Mouse (Mus musculus): ENCODE data around the gene Nup205. TPM values are rescaled to one million over a fixed set of nuclear protein-coding genes. Genes with fewer than 3 reads are reported as not detected.
A peak's percentile ranks its signal among the peaks of the same experiment; 100 is the strongest.
"Not testable (repeated sequence)": the region's sequence is repeated elsewhere in the genome, so short reads cannot be mapped to it uniquely, and the experiment has no call there.

The Nup205 gene
- total RNA-seq, 2 experiments from 2014 or later, result 27.8 to 32.1 TPM

DNA sequence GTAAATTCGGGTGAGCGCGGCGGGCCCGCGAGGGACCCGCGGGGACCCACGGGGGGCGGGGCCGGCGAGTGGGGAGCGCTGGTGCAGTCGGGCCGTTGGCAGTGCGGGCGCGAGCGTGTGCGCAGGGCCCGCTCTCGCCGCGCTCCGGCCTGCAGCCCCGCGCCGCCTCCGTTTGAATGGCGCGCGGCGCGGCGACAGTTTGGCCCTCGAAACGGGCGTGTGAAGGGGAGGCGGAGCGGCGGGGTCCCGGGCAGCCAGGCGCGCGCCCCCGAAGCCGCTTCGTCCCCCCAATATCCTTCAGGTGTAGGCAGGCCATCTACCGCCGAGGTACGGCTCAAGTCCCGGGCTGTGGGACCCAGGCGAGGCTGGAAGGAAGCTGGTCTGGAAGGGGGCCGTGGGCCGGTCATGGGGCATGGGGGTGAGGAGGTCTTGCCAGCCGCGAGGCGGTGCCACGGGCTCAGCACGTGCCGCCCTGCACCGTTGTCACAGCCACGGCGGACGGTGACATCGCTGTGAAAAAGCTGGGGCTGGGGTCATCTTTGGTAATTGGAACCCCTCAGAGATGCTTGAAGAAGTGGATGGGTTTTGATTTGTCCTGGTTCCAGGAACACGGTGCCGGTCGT is 540 bp downstream of the Nup205 start:
- Histone ChIP-seq H3K27ac (peak overlapping the region; percentile 100), H3K4me3 (peak overlapping the region; percentile 62)
- TF ChIP-seq CTCF (conservative IDR thresholded peaks at IDR 0.05), result no peak
- peak in 1 of 2 experiments; percentile 16 for DNase-seq (ENCODE audit: low spot score in 2 of 2)

DNA sequence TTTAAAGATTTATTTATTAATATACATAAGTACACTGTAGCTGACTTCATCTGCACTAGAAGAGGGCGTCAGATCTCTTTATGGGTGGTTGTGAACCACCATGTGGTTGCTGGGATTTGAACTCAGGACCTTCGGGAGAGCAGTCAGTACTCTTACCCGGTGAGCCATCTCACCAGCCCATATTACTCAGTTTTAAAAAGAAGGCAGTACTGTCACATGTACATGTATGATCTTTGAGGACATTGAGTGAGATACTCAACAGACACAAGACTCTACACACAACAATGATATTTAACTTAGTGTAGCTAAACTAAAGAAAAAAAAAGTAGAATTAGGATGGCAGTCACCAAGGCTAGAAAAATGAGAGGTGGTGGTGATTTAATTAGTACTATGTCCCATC is 2.1 kb downstream of the Nup205 start:
- not testable (repeated sequence) for H3K27ac ChIP-seq; DNase-seq (ENCODE audit: low spot score in 2 of 2); H3K4me3 ChIP-seq

- H3K27ac ChIP-seq, result no peak overlapping the region
Measured at GRCm38 (mm10) chr6:35184781-35185180, 7.6 kb downstream of the Nup205 start.

DNA sequence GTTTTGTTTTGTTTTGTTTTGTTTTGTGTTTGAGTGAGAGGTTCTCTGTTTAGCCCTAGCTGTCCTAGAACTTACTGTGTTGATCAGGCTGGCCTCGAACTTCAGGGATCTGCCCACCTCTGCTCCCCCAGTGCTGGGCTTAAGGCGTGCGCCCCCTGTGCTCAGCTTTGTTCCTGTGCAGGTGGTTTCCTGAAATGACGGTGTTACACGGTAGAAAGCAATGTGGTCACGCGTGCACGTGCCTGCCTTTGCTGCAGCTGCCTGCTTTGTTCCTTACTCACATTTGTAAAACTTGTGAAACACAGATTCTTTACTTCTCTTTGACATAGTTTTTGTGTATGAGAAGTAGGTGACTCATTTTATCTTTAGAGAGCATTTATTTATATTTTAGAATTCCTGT is 14.0 kb downstream of the Nup205 start:
- Histone ChIP-seq H3K4me3 (no peak overlapping the region), H3K27ac (no peak overlapping the region)
- DNase-seq (ENCODE audit: low spot score in 2 of 2), result no peak
- no peak for TF ChIP-seq CTCF (conservative IDR thresholded peaks at IDR 0.05)

More at GRCm38 (mm10) chr6:35184781-35185180, 7.6 kb downstream of the Nup205 start:
- no peak for TF ChIP-seq CTCF (conservative IDR thresholded peaks at IDR 0.05)
- H3K4me3 ChIP-seq, result no peak overlapping the region
- no peak for DNase-seq (ENCODE audit: low spot score in 2 of 2)

DNA sequence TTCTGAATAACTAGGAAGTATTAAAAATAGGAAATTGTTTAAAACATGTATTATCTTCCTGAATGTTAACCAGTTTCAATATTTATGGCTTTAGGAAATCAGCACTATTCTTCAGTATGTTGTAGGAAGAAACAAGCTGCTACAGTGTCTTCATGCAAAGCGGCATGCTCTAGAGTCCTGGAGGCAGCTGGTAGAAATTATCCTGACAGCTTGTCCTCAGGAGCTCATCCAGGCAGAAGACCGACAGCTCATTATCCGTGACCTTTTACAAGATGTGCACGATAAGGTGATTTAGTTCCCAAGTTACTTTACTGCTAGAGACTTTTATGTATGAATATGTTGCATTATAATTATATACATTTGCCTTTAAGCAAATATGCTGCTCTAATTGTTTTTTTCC is 48.5 kb downstream of the Nup205 start:
- TF ChIP-seq CTCF (conservative IDR thresholded peaks at IDR 0.05), result no peak
- no peak overlapping the region for H3K4me3 ChIP-seq
- DNase-seq (ENCODE audit: low spot score in 2 of 2), result peak in 1 of 2 experiments; percentile 28

DNA sequence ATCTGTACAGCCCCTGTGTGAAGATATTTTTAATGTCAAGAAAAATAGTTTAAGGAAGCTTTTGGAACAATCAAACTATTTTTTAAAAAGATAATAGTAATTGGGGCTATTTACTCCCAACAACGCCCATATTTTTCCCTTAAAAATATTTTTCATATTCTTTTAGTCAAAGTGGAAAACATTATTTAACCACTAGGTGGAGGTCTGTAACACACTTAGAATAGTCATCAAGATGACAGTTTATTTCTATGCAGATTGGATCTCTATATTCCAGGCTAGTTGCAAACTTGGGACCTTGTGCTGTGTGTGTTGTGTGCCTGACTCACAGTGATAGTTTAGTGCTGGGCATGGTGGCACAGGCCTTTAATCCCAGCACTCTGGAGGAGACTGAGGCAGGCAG is 52.2 kb downstream of the Nup205 start:
- H3K27ac ChIP-seq, result no peak overlapping the region
- no peak overlapping the region for H3K4me3 ChIP-seq
- peak; percentile 74 for TF ChIP-seq CTCF (conservative IDR thresholded peaks at IDR 0.05)
- DNase-seq (ENCODE audit: low spot score in 2 of 2), result no peak

More for the DNA sequence above, 48.5 kb downstream of the Nup205 start:
- H3K27ac ChIP-seq, result peak overlapping the region; percentile 28; the same call in 1 of the 2 replicates

DNA sequence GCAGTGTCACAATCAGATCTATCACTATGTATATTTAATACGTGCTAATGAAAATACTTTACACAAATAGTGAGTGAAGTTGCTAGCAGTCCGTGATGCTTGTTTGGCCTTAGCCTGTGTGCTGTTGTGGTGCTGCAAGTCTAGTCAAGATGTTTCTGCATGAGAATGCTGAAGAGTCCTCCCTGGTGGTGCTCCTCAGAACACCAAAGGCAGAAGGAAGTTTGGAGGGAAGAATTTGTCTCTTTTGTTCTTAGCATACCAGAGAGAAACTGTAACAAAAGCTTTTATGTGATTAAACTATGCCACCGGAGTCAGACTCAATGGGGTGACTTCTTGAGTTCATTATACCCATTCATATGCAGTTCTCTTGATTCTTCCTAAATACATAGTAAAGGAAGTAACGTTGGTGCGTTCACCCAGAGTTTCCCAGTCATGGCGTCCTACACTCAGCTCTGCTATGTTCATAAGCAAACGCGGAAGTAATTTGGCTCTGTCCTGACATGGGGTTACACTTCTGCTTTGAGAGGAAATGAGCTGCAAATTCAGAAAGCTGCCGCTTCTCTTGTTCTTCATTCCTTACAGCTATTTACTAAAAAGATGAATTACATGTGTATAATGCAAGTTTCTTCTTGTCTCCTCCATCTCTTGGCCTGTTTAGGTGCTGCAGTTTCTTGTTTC is 59.0 kb downstream of the Nup205 start:
- TF ChIP-seq CTCF (conservative IDR thresholded peaks at IDR 0.05), result no peak
- no peak for DNase-seq (ENCODE audit: low spot score in 2 of 2)
- no peak overlapping the region for H3K4me3 ChIP-seq
- no peak overlapping the region for H3K27ac ChIP-seq

DNA sequence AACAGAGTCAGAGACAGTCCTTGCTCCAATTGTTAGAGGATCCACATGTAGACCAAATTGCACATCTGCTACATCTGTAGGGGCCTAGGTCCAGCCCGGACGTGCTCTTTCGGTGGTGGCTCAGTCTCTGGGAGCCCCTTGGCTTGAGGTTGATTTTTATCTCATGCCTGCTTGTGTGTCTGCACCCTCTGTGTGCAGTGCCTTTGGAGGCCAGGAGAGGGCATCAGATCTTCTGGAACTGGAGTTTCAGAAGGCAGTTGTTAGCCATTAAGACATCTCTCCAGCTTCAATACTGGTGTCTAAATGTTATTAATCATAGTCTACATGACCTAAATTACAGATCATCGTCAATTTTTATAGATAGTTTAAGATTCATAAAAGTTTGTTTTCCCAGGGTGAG is 66.0 kb downstream of the Nup205 start:
- Histone ChIP-seq H3K4me3 (no peak overlapping the region), H3K27ac (no peak overlapping the region)
- DNase-seq (ENCODE audit: low spot score in 2 of 2), result no peak
- TF ChIP-seq CTCF (conservative IDR thresholded peaks at IDR 0.05), result peak; percentile 47

GRCm38 (mm10) chr6:35243989-35244388 is 66.8 kb downstream of the Nup205 start:
- DNase-seq (ENCODE audit: low spot score in 2 of 2), result no peak
- no peak for TF ChIP-seq CTCF (conservative IDR thresholded peaks at IDR 0.05)
- Histone ChIP-seq H3K27ac (no peak overlapping the region), H3K4me3 (no peak overlapping the region)

GRCm38 (mm10) chr6:35245086-35245485 is 67.9 kb downstream of the Nup205 start:
- Histone ChIP-seq H3K27ac (no peak overlapping the region; the same call in 1 of the 2 replicates), H3K4me3 (no peak overlapping the region)
- peak; percentile 77 for TF ChIP-seq CTCF (conservative IDR thresholded peaks at IDR 0.05)
- no peak for DNase-seq (ENCODE audit: low spot score in 2 of 2)

DNA sequence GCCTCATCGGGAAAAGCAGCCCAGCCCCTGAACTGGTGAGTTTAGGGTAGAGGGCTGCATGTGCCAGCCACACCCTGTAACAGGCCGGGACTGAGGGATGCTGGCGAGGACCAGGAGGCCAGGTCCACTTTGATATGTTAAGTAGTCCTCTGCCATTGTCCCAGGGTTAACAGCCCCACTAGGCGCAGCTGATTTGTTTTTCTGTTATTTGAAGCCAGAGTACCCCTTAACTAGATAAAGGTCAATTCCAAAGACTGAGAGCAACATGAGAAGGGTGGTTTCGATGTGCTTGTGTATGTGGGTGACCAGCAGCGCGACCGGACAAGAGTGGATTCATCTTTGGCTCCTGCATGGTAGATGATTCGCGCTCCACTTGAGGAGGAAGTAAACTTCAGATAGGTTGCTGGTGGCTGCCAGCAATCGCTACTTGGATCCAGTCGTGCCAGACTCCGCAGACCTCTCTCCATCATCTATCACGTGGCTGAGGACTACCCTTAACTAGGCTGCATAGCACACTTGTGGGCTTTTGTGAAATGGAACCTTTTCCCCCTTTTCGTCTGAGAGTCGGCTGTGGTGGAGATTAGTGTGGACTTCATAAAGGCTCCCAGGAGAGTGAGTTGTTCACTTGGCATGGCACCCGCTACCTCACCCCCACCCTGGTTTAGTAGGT is 74.7 kb downstream of the Nup205 start:
- no peak for TF ChIP-seq CTCF (conservative IDR thresholded peaks at IDR 0.05)
- H3K27ac ChIP-seq, result peak overlapping the region; percentile 91
- no peak for DNase-seq (ENCODE audit: low spot score in 2 of 2)

GRCm38 (mm10) chr6:35252477-35253346 is 75.5 kb downstream of the Nup205 start:
- DNase-seq (ENCODE audit: low spot score in 2 of 2), result peak; percentile 81 to 93
- peak; percentile 92 for TF ChIP-seq CTCF (conservative IDR thresholded peaks at IDR 0.05)
- peak overlapping the region; percentile 91 for H3K27ac ChIP-seq
- peak overlapping the region; percentile 67 for H3K4me3 ChIP-seq

More for the DNA sequence above, 74.7 kb downstream of the Nup205 start:
- H3K4me3 ChIP-seq, result peak overlapping the region; percentile 67

Measured in layer of hippocampus, adult 2 months (tissue).